Mouse (Mus musculus) right cerebral cortex, postnatal 14 days (tissue): ENCODE data around the gene Spdef.

Source experiments
- DNase-seq: peaks from one replicate; pipeline ENCODE4 v3.0.0; 2022

Spdef gene

GRCm38 (mm10) chr17:27675453-27675852 is 53.3 kb downstream of the Spdef start:
- DNase-seq = peak; percentile 37

- no peak for DNase-seq
Measured at GRCm38 (mm10) chr17:27673945-27674344, 54.8 kb downstream of the Spdef start.

- DNase-seq = no peak
Measured at GRCm38 (mm10) chr17:27671720-27672119, 57.0 kb downstream of the Spdef start.
